Mouse (Mus musculus) left cerebral cortex, adult 9 months (tissue): ENCODE results near the gene Snrpd3.
"Not testable (repeated sequence)": the region's sequence is repeated elsewhere in the genome, so short reads cannot be mapped to it uniquely, and the experiment has no call there.

ENCODE experiments used
- DNase-seq, 2 experiments: peaks; one replicate each; pipeline ENCODE4 v3.0.0; 2022; ENCODE audit warnings: low spot score in 2 of 2

Gene Snrpd3

GRCm38 (mm10) chr10:75566765-75567164, 49.4 kb downstream of the Snrpd3 start:
- DNase-seq = not testable (repeated sequence)

GRCm38 (mm10) chr10:75568029-75568428, 50.7 kb downstream of the Snrpd3 start:
- DNase-seq = no peak

DNA sequence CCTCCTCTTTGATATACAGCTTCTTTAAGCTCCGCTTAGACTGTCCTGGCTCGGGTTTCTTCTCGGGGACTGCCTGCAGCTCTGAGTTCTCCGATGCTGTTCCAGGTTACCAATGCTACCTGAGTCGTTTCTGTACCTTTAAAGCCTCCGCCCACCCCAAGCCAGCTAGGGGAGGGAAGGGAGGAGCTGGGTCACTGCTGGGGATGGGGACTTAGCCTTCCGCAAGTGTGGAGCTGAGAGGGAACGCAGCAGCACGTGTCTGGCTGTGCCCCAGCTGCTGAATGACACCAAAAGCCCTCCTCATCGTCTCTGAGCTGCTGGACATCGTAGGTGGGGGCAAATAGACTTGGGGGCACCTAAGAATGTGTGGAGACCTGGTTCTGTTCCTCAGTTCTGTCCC, 51.1 kb downstream of the Snrpd3 start:
- no peak for DNase-seq

GRCm38 (mm10) chr10:75568851-75569250, 51.5 kb downstream of the Snrpd3 start:
- no peak for DNase-seq

- no peak for DNase-seq
Observed at GRCm38 (mm10) chr10:75570981-75571657, 53.8 kb downstream of the Snrpd3 start.

DNA sequence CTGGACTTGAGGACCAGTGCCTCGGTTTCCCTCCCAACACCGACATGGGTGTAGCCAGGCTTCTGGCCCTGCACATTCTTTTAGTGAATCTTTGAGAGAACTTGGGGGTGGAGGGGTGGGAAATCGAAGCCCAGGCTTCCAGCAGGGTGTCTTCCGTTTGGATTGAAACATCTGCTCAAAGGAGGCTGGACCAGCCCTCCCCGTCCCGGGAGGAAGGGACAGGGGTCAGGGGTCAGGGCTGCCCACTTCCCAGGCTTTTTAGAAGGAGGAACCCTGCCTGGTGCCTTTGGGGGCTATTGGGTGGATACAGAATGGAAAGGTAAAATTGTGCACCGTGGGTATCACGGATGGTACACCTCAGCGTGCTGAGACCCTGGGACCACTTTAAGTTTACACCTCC, 54.6 kb downstream of the Snrpd3 start:
- no peak for DNase-seq

- no peak for DNase-seq
Observed at GRCm38 (mm10) chr10:75573181-75573580, 55.8 kb downstream of the Snrpd3 start.

- no peak for DNase-seq
Observed at GRCm38 (mm10) chr10:75573965-75574364, 56.6 kb downstream of the Snrpd3 start.

DNA sequence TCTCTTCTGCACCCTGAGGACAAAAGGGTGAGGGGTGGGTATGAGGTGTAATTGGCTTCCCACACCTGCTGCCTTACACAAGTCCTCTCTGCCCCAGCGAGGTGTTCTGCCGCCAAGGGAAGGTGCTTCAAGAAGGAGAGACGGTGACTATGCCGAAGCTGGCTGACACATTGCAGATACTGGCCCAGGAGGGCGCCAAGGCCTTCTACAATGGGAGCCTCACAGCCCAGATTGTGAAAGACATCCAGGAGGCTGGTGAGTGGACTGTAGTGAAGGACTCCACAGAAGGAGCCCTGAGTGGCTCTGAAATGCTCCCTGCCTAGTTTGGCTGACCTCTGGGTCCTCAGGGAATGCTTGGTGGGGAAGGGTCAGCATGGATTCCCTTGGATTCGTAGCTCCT, 61.8 kb downstream of the Snrpd3 start:
- DNase-seq = no peak

- DNase-seq = peak; percentile 22 to 93
Observed at GRCm38 (mm10) chr10:75585876-75586552, 68.7 kb downstream of the Snrpd3 start.

DNA sequence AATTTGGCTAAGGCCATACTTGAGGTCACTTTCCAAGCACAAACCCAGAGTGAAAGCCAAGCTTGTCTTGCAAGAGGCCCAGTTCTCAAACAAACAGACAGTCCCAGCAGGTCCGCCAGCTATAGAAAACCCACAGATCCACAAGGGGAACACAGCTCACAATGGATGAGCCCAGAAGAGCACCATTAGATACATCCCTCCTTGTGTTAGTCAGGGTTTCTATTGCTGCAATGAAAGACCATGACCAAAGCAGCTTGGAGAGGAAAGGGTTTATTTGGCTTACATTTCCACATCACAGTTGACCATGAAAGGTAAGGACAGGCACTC, 69.2 kb downstream of the Snrpd3 start:
- DNase-seq = no peak
